Mouse (Mus musculus): ENCODE measurements around the gene Tti1.
A peak's percentile ranks its signal among the peaks of the same experiment; 100 is the strongest.

Gene Tti1

DNA sequence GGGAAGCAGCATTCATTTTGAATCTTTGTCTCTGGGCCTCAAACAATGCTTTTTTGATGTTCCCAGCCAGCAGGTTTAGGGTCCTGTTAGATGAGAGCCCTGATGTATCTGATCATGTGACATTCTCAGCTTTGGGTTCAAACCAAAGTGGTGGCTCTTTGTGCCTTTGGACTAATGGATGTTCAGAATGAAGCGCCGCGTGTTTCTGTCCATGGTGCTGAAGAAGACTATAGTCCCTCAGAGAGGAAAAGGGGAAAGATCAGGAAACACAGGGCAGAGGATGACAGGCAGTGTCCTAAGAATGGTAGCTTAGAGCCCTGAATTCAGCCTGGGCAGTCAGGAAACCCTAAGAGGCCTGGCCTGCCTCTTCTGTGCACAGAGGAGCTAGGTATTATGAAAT lies 57.6 kb downstream of the Tti1 start:
- peak; percentile 10 for DNase-seq (ENCODE audit: low read depth)

DNA sequence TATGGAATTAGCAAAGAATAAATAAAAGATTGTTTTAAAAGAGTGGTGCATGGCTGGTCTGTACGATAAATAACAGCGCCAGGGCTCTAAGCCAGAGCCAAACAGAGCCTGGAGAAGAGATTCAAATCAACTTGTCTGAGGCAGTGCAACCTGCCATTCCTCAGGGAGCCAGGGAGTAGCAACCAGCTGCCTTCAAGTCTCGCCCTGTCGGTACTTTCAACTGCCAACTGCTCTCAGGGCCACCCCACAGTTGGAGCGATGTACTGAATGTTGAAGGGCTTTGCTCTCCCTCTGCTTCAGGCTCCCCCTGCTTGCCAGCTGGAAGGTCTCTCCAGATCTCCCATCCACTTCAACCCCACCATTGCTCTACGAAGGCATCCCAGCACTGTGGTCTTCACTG lies 58.1 kb downstream of the Tti1 start:
- DNase-seq (ENCODE audit: low read depth): no peak

- no peak for DNase-seq (ENCODE audit: low read depth)
Measured at GRCm38 (mm10) chr2:157967856-157968255, 60.4 kb downstream of the Tti1 start.

- no peak for DNase-seq (ENCODE audit: low read depth)
Measured at GRCm38 (mm10) chr2:157957707-157958108, 70.5 kb downstream of the Tti1 start.

DNA sequence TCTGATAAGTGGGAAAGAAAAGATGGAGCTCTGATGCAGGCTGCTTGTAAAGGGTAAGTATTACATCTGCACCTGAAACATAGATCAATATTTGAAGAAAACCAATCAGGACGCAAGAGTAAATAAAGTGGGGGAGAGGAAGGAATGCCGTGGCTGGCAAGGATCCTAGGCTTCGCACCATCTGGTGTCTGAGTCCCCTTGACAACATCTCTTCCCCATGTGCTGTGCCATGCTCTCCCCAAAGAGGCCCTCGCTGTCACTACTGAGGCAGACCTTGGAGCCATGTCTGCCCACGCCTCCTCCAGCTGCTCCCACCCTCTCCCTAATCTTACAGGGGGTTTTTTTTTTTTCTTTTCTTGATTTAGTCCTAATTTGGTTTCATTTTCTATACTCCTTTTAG lies 74.3 kb downstream of the Tti1 start:
- no peak for DNase-seq (ENCODE audit: low read depth)

DNA sequence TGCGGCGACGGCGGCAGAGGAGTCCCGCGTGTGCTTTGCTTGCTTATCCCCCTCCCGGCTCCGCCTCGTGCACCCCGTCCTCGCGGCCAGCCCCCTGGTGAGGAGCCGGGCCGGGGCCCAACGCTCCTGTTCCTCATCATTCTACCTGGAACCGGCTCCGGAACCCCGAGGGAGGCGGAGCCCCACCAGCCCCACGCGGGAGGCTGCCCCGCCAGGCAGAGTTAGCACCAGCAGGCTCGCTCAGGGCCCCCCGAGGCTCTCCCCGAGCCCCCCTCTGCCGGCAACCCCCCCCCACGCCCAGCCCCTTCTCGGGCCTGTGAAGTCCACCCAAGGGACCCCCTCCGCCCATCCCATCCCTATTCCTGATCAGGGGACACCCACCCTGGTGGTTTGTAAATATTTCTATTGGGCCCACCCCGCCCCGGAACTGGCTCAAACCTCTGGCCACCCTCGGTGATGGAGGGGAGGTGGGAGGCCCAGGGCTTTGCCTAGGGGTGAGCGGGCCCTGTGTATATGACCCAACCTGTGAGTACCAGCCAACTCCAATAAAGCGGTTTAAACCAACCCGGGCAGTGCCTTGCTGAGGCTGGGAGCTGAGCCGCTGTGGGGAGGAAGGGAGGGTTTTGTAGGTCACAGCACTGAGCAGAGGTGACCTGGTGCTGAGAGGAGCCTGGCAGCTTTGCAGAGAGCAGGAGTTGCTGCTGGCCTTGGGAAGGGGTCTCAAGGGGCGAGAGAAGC lies 83.9 kb downstream of the Tti1 start:
- no peak for DNase-seq (ENCODE audit: low read depth)

GRCm38 (mm10) chr2:157943514-157944155 lies 84.6 kb downstream of the Tti1 start:
- DNase-seq (ENCODE audit: low read depth): peak; percentile 24

DNA sequence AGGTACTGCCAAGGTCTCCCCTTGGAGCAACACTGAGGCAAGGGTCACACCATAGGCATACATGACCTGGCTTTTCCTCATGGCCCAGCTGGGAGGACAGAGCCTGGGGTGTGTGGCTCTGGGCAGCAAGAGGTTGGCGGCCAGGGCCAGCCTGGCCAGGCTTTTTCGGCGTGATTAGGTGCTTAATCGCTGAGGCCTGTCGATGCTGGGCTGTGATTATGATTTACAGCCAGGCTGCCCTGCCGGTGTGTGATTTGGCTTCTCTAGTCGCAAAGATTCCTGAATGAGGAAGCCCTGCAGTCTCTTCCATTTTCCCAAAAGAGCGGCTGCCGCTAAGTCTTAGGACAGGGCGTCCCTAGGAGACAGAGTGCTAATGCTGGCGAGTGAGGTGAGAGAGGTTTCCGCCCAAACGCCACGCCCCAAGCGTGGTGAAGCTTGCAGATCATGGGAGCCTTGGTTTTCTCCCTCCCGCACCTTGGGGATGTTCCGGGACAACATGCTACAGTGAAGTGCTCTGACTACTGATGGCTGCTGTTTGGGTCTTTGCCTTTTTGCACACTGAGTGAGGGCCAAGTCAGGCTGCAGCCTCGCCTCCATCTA lies 87.5 kb downstream of the Tti1 start:
- no peak for DNase-seq (ENCODE audit: low read depth)

DNA sequence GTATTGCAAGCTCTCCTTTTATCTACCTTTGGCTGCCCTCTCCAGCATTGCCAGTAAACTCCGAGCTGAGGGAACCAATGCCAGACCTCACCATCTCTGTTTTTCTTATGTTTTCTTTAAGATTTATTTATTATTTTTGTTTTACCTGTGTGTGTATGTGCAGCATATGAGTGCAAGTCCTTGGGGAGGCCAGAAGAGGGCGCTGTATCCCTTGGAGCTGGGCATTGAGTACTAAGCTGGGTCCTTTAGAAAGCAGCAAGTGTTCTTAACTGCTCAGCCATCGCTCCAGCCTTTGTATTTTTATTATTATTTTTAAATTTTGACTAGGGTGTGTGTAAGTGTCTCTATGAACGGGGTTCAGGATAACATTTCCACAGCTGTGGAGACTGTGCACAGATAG lies 91.6 kb downstream of the Tti1 start:
- no peak for DNase-seq (ENCODE audit: low read depth)

DNA sequence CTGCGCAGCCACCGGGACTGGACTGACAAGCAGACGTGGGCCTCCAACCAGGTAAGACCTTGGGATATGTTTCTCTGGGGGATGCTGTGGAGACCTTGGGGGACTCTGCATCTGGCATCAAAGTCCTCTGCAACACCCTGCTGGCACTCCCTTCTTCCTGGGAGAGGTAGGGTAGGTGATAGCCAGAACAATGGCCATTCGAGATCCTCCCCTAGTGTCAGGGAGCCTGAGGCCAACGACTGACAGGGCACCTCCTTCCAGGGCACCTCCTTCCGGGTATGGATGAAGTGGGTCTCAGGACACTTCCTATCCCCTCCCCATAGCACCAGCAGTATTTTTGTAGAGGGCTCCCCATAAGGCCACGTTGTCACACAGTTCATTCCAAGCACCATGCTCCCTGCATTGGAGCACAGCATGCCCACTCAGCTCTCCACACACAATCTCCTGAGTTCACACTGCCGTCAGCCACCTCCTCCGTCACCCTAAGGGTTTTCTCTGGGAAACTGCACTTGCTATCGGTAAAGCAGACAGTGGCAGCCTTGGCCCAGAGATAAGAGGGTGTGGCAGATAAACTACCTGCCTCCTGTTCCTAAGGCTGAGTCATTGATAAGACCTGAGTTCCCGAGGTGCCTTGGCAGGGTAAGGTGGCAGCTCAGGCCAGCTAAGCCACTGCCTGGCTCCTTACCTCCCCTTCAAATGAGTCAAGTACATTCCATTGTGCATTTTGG lies 92.6 kb downstream of the Tti1 start:
- no peak for DNase-seq (ENCODE audit: low read depth)

DNA sequence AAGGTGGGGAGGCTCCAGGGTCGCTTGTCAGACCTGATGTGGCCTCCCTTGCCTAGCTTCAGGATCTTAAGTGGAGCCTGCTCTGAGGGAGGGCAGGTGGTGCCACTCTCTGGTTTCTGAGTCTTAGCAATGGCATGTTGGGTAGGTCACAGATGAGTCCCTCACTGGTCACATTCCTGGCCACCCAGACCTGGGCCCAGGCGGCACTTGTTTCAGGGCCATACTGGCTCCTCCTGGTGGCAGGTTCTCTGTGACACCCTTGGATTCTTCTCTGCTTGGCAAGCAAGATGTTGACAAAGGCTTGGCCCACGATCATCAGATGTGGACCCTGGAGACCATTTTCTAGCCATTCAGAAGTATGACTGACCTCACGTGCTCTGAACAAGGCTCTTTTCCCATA lies 95.6 kb downstream of the Tti1 start:
- no peak for DNase-seq (ENCODE audit: low read depth)

Measured in naive thymus-derived CD4-positive, alpha-beta T cell, adult 2 months (primary cell).